Mouse (Mus musculus) ES-Bruce4 (cell line): Measurements from ENCODE around the gene Parpbp. TPM values are rescaled to one million over a fixed set of nuclear protein-coding genes. Genes with fewer than 3 reads are reported as not detected.

Experiments
- H3K27ac ChIP-seq: 2 replicates; pipeline ENCODE4 v1.5.1; 2012; ENCODE audit warnings: low read length, inconsistent platforms; ENCODE audit not compliant: insufficient read depth
- H3K27me3 ChIP-seq: 2 replicates; pipeline ENCODE4 v1.6.1; 2012; ENCODE audit warnings: mild to moderate bottlenecking, low read length, inconsistent platforms; ENCODE audit not compliant: control insufficient read depth, poor library complexity, insufficient read depth, severe bottlenecking
- H3K36me3 ChIP-seq: 2 replicates; pipeline ENCODE4 v1.6.1; 2012; ENCODE audit warnings: inconsistent platforms, mild to moderate bottlenecking, low read length, moderate library complexity; ENCODE audit not compliant: control insufficient read depth, poor library complexity, insufficient read depth, severe bottlenecking
- H3K4me1 ChIP-seq: one replicate; pipeline ENCODE4 v1.8.1; 2011; ENCODE audit warnings: low read length; ENCODE audit not compliant: control insufficient read depth, insufficient read depth
- H3K4me3 ChIP-seq: 2 replicates; pipeline ENCODE4 v1.5.1; 2011; ENCODE audit warnings: low read depth, mild to moderate bottlenecking, low read length
- H3K9ac ChIP-seq: 2 replicates; pipeline ENCODE4 v1.6.1; 2012; ENCODE audit warnings: low read depth, mild to moderate bottlenecking, inconsistent platforms; ENCODE audit not compliant: poor library complexity, severe bottlenecking
- H3K9me3 ChIP-seq: replicated peaks from 2 replicates; pipeline ENCODE4 v1.6.1; 2012; ENCODE audit warnings: mild to moderate bottlenecking, low read length, inconsistent platforms; ENCODE audit not compliant: control insufficient read depth, poor library complexity, insufficient read depth, severe bottlenecking
- CTCF ChIP-seq: IDR thresholded peaks from one replicate; pipeline ENCODE4 v1.8.1; 2011; ENCODE audit warnings: low read depth, low read length
- EP300 ChIP-seq: IDR thresholded peaks from 2 replicates; pipeline ENCODE4 v1.6.1; 2011; ENCODE audit warnings: low read depth, low read length; ENCODE audit not compliant: insufficient read depth
- POLR2A ChIP-seq: IDR thresholded peaks from one replicate; pipeline ENCODE4 v1.8.1; 2011; ENCODE audit warnings: low read length; ENCODE audit not compliant: insufficient read depth
- polyA plus RNA-seq: library from polyadenylated mRNA; stranded (reverse); fragments of >200 nt; gene quantifications from 2 replicates; pipeline ENCODE4 v1.2.4, GENCODE M21; 2011; ENCODE audit warnings: low read depth; ENCODE audit not compliant: missing spikeins, insufficient read depth, insufficient read length

Parpbp gene
- polyA plus RNA-seq, 1 experiment, result 30.6 TPM

- Histone ChIP-seq H3K27ac (no peak overlapping the region), H3K36me3 (no peaks in the 10 kb centered on the region), H3K9ac (no peak overlapping the region), H3K4me1 (no peaks in the 10 kb centered on the region), H3K9me3 (no peaks in the 10 kb centered on the region), H3K27me3 (no peaks in the 10 kb centered on the region), H3K4me3 (no peak overlapping the region)
- TF ChIP-seq CTCF, result no peak
- TF ChIP-seq POLR2A, result no peak
- TF ChIP-seq EP300, result no peak
These were observed 102.4 kb downstream of the Parpbp start for GRCm38 (mm10) chr10:88044297-88044696.

Other genes with a start within 250 kb of the Parpbp start
- gene Pmch, start 55.9 kb downstream of the Parpbp start, polyA plus RNA-seq, result not detected in 2 replicates
- 99.2 and 105 TPM in 2 replicates for gene Nup37, start 51 bp upstream of the Parpbp start, polyA plus RNA-seq
- gene Washc3, start 54.2 kb upstream of the Parpbp start, polyA plus RNA-seq, result 57.9 and 60.8 TPM in 2 replicates
- gene Dram1, start 232.1 kb upstream of the Parpbp start, polyA plus RNA-seq, result 0.57 and 0.72 TPM in 2 replicates
- gene Gnptab, start 232.2 kb upstream of the Parpbp start, polyA plus RNA-seq, result 21.2 and 25.7 TPM in 2 replicates